Mouse (Mus musculus) embryonic facial prominence, embryonic 13.5 days (tissue): ENCODE results near the gene Srl. TPM values are rescaled to one million over a fixed set of nuclear protein-coding genes. Genes with fewer than 3 reads are reported as not detected.

Source experiments
- ATAC-seq: fragments of 200-750 bp; cut with Nextera tagmentation; 2 replicates; pipeline ENCODE4 v1.8.0; 2017; ENCODE audit warnings: low read depth; ENCODE audit not compliant: insufficient number of reproducible peaks, insufficient read depth, low FRiP score, low TSS enrichment
- H3K27ac ChIP-seq: fragments of 300-500 bp; sonication (generic); 2 replicates; pipeline ENCODE4 v1.5.1; 2015; ENCODE audit warnings: moderate library complexity, mild to moderate bottlenecking, inconsistent platforms
- H3K27me3 ChIP-seq: fragments of 300-500 bp; sonication (generic); 2 replicates; pipeline ENCODE4 v1.6.1; 2015; ENCODE audit warnings: mild to moderate bottlenecking, inconsistent platforms
- H3K36me3 ChIP-seq: fragments of 300-500 bp; sonication (generic); 2 replicates; pipeline ENCODE4 v1.6.1; 2015; ENCODE audit warnings: mild to moderate bottlenecking, inconsistent platforms
- H3K4me1 ChIP-seq: fragments of 300-500 bp; sonication (generic); 2 replicates; pipeline ENCODE4 v1.6.1; 2015; ENCODE audit warnings: inconsistent platforms
- H3K4me2 ChIP-seq: fragments of 300-500 bp; sonication (generic); 2 replicates; pipeline ENCODE4 v1.6.1; 2015; ENCODE audit warnings: moderate library complexity, mild to moderate bottlenecking, inconsistent platforms
- H3K4me3 ChIP-seq: fragments of 300-500 bp; sonication (generic); 2 replicates; pipeline ENCODE4 v1.5.1; 2015; ENCODE audit warnings: mild to moderate bottlenecking, inconsistent platforms
- H3K9ac ChIP-seq: fragments of 300-500 bp; sonication (generic); 2 replicates; pipeline ENCODE4 v1.6.1; 2015; ENCODE audit warnings: mild to moderate bottlenecking, inconsistent platforms
- H3K9me3 ChIP-seq: fragments of 300-500 bp; sonication (generic); 2 replicates; pipeline ENCODE4 v1.6.1; 2016; ENCODE audit warnings: inconsistent platforms
- WGBS: fragments of 180-500 bp; shearing (Covaris S2); methylation state at CpG from one replicate; pipeline ENCODE4 v1.1.7; 2015; ENCODE audit warnings: mixed read lengths; 5-methylcytosine and 5-hydroxymethylcytosine counted together
- polyA plus RNA-seq: library from polyadenylated mRNA; unstranded; fragments of >200 nt; fragmentation: Nextera tagmentation; extraction: Ambion mirVana; gene quantifications from 2 replicates; pipeline ENCODE4 v1.2.1, GENCODE M21; 2015

Gene Srl
- polyA plus RNA-seq, 1 experiment from 2014 or later = 21.1 TPM

DNA sequence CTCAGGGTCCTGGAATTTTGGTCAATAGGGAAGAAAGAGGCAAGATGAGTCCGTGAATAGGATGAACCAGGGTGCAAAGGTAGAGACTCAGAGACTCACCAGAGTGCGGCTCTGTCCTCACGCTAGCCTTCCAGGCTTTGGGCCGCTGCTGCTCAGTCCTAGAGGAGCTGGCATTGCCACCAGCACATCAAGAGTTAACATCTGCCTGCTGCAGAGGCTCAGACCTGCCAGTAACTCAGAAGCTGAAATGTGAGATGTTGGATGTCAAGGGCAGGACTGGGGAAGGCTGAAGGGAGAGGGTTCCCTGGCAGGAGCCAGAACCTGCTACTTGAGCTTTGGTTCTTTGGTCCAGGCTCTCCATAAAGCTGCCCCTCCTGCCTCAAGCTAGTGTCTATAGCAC lies 29.1 kb upstream of the Srl start:
- H3K9ac ChIP-seq = peak overlapping the region; percentile 7; the same call in 1 of the 2 replicates
- H3K4me2 ChIP-seq = no peak overlapping the region
- 0 out of 2 replicates have a peak overlapping the region, but pooled peaks have one; percentile 28 for H3K27ac ChIP-seq
- H3K4me1 ChIP-seq = peaks cover 16% of the 10 kb centered on the region
- H3K9me3 ChIP-seq = no peaks in the 10 kb centered on the region
- H3K27me3 ChIP-seq = no peaks in the 10 kb centered on the region
- no peaks in the 10 kb centered on the region for H3K36me3 ChIP-seq
- no peak for ATAC-seq
- WGBS = 40% methylated on average over 4 of the region's 4 CpGs
- H3K4me3 ChIP-seq = no peak overlapping the region

DNA sequence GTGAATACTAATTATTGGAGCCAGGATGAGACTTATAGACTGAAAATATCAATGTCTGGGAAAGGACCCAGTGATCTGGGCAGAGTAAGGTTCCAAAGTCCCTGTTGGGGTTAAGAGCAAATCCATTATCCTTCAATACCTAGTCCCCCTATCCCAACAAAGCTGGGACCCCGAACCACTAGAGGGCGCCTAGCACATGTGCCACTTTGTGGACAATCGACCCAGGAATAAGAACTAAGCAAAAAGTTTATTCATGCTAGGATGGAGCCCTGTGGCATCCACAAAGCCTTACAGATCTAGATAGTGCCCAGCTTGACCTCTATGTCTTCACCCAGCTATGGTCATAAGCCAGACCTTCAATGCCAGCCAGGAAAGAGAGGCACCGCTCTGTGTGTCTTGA lies 26.3 kb upstream of the Srl start:
- H3K27ac ChIP-seq = 0 out of 2 replicates have a peak overlapping the region, but pooled peaks have one; percentile 28
- no peak overlapping the region for H3K4me2 ChIP-seq
- H3K36me3 ChIP-seq = no peaks in the 10 kb centered on the region
- H3K9me3 ChIP-seq = no peaks in the 10 kb centered on the region
- WGBS = 17% methylated on average over 4 of the region's 4 CpGs
- ATAC-seq = no peak
- no peak overlapping the region for H3K9ac ChIP-seq
- no peaks in the 10 kb centered on the region for H3K27me3 ChIP-seq
- no peak overlapping the region for H3K4me3 ChIP-seq
- peaks cover 16% of the 10 kb centered on the region for H3K4me1 ChIP-seq

DNA sequence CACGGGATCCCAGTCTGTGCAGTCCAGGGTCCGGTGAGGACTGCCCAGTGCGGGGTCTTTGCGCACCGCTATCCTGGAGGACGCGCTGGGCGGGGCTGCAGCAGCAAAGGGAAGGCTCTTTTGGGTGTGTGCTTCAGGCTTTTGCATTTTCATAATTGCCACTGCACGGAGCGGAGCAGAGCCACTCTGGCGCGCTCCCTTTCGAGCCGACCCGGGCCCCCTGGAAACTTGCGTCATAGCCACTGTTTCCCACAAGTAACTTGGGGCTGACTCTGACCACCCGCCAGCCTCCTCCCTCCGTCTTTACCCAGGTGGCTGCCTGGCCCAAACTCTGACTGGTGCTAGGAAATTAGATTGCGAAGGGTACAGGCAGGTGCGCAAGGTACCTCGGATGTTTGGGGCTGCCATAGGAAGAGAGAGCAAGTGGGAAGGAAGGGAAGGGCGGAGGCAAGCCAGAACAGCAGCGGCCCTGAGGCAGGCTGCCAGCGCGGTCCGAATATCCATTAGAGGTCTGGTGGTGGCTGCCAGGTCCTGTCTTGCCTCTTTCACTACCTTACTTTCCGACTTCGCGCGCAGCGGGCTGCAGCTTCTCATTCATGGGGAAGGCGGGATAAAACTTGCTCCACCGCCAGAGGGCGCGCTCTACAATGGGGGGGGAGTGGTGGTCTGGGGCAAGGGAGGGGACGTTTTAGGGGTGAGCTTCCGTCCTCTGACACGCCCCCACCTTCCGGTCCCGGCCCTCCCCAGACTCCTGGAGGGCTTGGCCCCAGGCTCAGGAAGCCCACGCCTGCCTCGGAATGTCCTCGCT lies 18.7 kb upstream of the Srl start:
- Histone ChIP-seq H3K27ac (peak overlapping the region; percentile 97), H3K9me3 (no peaks in the 10 kb centered on the region)
- ATAC-seq = peak; percentile 28; the same call in 1 of the 2 replicates

DNA sequence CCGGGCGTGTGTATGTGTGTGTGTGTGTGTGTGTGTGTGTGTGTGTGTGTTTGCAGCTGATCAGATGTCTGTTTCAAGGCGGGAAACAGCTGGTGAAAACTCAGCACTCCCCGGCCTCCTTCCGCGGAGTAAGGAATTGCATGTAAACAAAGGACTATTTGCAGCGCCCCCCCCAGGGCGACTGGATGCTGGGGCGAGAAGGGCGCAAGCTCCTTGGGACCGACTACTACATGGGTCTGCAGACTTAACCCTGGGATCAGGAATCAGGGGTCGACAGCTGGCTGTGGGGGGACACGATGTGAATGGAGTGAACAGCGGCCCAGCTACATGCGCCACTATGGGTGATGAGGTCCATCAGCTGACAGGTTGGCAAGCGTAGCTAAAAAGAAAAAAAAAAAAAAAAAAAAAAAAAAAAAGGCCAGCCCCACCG lies 18.1 kb upstream of the Srl start, which contains the start of gene Tfap4:
Gene Tfap4 (minus strand): TSS at position 140 of the 430 bp plus-strand sequence.
- peak within 1 kb of the TSS; percentile 90 for H3K4me2 ChIP-seq
- H3K9ac ChIP-seq = peak within 1 kb of the TSS; percentile 82
- no peaks in the 10 kb centered on the region for H3K9me3 ChIP-seq
- peaks cover 27% of the 10 kb centered on the region for H3K4me1 ChIP-seq
- 0% methylated on average over 17 of the region's 17 CpGs for WGBS
- H3K27ac ChIP-seq = peak within 1 kb of the TSS; percentile 97
- H3K36me3 ChIP-seq = 0 out of 2 replicates have a peak, but pooled peaks cover 6% of the 10 kb centered on the region
- H3K27me3 ChIP-seq = no peaks in the 10 kb centered on the region
- ATAC-seq = peak; percentile 4; the same call in 1 of the 2 replicates
- peak within 1 kb of the TSS; percentile 76 for H3K4me3 ChIP-seq

More for the DNA sequence above, 18.7 kb upstream of the Srl start:
- WGBS = 1% methylated on average over 43 of the region's 43 CpGs
- Histone ChIP-seq H3K36me3 (0 out of 2 replicates have a peak, but pooled peaks cover 3% of the 10 kb centered on the region), H3K9ac (peak overlapping the region; percentile 82), H3K4me3 (peak overlapping the region; percentile 76), H3K4me1 (peaks cover 24% of the 10 kb centered on the region), H3K27me3 (no peaks in the 10 kb centered on the region), H3K4me2 (peak overlapping the region; percentile 90)

DNA sequence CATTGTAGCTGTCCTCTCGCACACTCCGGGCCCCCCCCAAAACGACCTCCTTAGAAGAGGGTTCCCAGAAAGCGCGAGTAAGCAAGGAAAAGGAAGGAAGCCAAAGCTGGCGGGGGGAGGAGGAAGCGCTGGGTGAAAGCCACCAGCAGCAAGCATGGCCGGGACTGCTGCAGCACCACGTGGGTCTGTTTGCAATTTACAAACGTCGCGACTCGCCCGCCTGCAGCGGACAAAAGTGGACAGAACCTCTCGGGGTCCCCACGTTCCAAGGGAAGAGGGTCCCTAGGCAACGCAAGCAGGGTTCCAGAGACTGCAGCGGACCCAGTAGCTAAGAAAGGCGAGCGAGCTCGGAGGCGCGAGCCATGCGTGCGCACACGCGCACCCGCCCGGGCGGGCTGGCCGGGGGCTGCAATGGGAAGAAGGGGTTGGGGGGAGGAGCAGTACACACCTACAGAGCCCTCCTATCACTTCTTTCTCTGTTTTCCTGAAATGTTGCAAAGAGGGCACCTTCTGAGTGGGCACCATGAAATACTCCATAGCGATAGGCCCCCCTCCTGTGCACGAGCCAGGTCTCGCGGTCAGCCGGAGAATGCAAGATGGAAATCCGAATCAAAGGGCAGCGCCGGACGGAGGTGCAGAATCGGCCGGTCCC lies 17.5 kb upstream of the Srl start:
- Histone ChIP-seq H3K27me3 (no peaks in the 10 kb centered on the region), H3K4me2 (peak overlapping the region; percentile 90), H3K27ac (peak overlapping the region; percentile 97), H3K9ac (peak overlapping the region; percentile 82), H3K36me3 (0 out of 2 replicates have a peak, but pooled peaks cover 10% of the 10 kb centered on the region), H3K9me3 (no peaks in the 10 kb centered on the region), H3K4me3 (peak overlapping the region; percentile 76), H3K4me1 (peaks cover 33% of the 10 kb centered on the region)
- ATAC-seq = peak; percentile 22
- under 1% methylated on average over 43 of the region's 43 CpGs for WGBS

DNA sequence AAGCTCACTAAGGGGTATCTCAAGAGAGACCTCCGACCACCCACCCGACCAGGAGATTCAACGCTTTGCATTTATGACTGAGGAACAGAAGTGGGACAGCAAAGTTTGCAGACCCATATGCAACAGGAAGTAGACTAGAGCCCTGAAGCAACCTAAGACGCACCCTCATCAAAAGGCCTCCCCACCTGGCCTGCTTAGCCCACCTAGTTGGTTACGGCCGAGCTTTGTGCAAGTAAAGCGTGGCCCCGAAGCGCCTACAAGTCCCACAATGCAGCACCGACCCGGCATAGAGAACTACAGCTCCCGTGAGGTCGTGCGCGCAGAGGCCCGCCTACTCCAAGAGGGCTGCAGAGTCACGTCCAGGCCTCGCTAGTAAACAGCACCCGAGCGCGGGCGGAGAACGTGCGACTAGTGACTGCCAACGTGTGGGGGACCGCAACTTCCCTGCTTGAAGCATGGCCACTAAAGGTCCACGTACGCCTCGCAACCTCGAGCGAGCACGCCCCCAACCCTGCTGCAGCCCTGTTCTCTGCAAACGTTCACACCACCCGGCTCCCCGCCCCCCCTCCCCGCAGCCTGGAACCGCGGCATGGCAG lies 16.9 kb upstream of the Srl start:
- H3K27me3 ChIP-seq = no peaks in the 10 kb centered on the region
- under 1% methylated on average over 38 of the region's 38 CpGs for WGBS
- H3K9me3 ChIP-seq = no peaks in the 10 kb centered on the region
- peak overlapping the region; percentile 76 for H3K4me3 ChIP-seq
- H3K27ac ChIP-seq = peak overlapping the region; percentile 97
- peaks cover 39% of the 10 kb centered on the region for H3K4me1 ChIP-seq
- H3K9ac ChIP-seq = peak overlapping the region; percentile 82
- peak; percentile 88 for ATAC-seq
- H3K36me3 ChIP-seq = 0 out of 2 replicates have a peak, but pooled peaks cover 10% of the 10 kb centered on the region
- peak overlapping the region; percentile 90 for H3K4me2 ChIP-seq

DNA sequence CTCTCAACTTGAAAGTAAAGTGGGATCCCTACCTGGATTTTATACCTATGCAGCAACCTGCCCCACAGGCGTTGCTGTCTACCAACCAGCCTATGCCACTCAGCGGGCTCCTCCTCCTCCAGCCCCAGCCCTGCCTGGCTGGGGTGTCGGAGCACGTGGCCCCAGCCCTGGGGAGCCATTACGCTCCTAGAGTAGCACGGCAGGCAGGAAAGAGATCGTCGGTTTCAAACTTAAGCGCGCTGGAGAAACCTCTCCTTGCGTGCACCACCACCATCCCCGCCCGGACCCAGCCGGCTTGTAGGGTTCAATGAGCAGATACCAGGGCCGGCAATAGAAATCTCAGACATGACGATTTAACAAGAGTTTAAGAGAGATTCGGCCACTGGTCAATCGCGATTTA lies 16.3 kb upstream of the Srl start:
- peaks cover 45% of the 10 kb centered on the region for H3K4me1 ChIP-seq
- peak; percentile 63 for ATAC-seq
- peak overlapping the region; percentile 82 for H3K9ac ChIP-seq
- H3K27ac ChIP-seq = peak overlapping the region; percentile 97
- WGBS = under 1% methylated on average over 19 of the region's 19 CpGs
- H3K9me3 ChIP-seq = no peaks in the 10 kb centered on the region
- 0 out of 2 replicates have a peak, but pooled peaks cover 10% of the 10 kb centered on the region for H3K36me3 ChIP-seq
- peak overlapping the region; percentile 76 for H3K4me3 ChIP-seq
- peak overlapping the region; percentile 90 for H3K4me2 ChIP-seq
- no peaks in the 10 kb centered on the region for H3K27me3 ChIP-seq

DNA sequence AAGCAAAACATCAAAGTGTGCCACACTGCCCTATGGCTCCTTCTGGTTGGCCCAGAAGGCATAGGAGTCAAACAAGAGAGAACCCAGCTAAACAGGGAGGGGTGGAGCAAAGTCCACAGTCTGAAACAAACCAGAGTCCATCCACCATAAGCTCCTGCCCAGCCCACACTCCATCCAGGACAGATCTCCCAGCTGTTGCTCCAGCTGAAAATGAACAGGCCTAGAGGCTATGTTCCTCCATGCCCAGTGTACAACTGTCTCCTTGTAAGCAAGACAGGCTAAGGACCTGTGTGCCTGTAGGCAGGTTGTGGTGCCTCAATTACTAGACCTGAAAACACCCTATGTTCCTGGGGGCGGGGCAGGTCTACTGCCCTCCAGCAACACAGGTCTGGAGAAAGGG lies 15.5 kb upstream of the Srl start:
- Histone ChIP-seq H3K4me1 (peaks cover 53% of the 10 kb centered on the region), H3K4me2 (peak overlapping the region; percentile 90), H3K36me3 (0 out of 2 replicates have a peak, but pooled peaks cover 10% of the 10 kb centered on the region), H3K27me3 (no peaks in the 10 kb centered on the region), H3K4me3 (peak overlapping the region; percentile 76), H3K9ac (peak overlapping the region; percentile 82), H3K27ac (peak overlapping the region; percentile 97), H3K9me3 (no peaks in the 10 kb centered on the region)
- 75% methylated on average over 1 of the region's 1 CpGs for WGBS
- ATAC-seq = no peak

DNA sequence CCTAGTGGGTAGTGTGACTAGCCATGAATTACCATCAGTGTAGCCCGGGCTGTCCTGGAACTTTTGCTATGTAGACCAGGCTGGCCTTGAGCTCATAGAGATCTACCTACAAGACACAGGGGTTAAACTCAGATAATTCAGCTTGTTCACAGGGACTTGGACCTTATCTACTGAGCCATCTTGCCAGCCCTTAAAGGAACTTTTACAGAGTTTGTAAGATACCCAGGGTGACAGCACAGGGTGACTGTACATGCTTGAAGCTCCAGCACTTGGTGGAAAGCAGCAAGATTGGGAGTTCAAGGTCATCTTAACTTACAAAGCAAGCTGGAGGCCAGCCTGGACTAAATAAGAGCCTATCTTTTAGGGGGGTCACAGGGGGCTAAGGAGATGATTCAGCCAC lies 13.9 kb upstream of the Srl start:
- no peak overlapping the region for H3K9ac ChIP-seq
- peaks cover 60% of the 10 kb centered on the region for H3K4me1 ChIP-seq
- H3K27me3 ChIP-seq = no peaks in the 10 kb centered on the region
- H3K4me2 ChIP-seq = no peak overlapping the region
- no peaks in the 10 kb centered on the region for H3K9me3 ChIP-seq
- 97% methylated on average over 1 of the region's 1 CpGs for WGBS
- no peak overlapping the region for H3K4me3 ChIP-seq
- no peak overlapping the region for H3K27ac ChIP-seq
- H3K36me3 ChIP-seq = peaks cover 21% of the 10 kb centered on the region
- ATAC-seq = no peak

DNA sequence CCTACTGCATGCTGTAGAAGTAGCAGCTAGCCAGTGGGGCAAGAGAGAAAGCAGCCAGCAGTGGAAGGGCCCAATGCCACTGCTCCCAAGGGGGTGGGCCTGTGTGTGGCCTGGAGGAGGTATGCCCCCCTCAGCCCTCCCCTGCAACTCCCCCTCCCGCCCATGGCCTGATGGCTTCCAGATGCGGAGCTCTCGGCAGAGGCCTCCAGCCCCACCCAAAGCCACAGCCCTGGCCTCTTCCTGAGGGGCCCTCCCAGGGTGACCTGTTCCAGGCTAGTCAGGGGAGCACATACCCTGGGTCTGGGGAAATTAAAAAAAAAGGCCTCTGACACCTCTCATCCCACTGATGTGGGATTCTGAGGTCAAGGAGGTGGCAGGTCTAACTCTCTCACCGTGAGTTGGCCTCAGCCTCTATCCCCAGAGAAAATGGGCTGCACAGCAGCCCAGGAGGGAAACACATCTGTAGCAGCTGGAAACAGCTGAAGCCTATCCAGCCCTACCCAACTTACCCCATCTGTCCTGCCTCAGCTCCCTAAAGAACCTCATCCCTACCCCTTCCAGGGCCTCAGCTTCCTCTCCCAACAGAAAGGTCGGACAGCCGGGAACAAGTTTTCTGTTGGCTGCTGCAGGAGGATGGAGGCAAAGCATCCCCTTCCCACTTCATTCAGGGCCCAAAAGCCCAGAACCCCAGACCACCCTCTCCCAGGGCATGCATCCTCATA lies 11.4 kb upstream of the Srl start:
- Histone ChIP-seq H3K36me3 (peaks cover 41% of the 10 kb centered on the region), H3K4me1 (peaks cover 56% of the 10 kb centered on the region), H3K4me2 (peak overlapping the region; percentile 47), H3K27me3 (no peaks in the 10 kb centered on the region), H3K9me3 (no peaks in the 10 kb centered on the region), H3K9ac (peak overlapping the region; percentile 59), H3K4me3 (0 out of 2 replicates have a peak overlapping the region, but pooled peaks have one; percentile 4), H3K27ac (peak overlapping the region; percentile 96)
- WGBS = 13% methylated on average over 6 of the region's 6 CpGs
- ATAC-seq = peak; percentile 83
